Mouse (Mus musculus) neural tube, embryonic 11.5 days (tissue): ENCODE measurements around the gene Stk25. TPM values are rescaled to one million over a fixed set of nuclear protein-coding genes. Genes with fewer than 3 reads are reported as not detected.
"Not testable (repeated sequence)": the region's sequence is repeated elsewhere in the genome, so short reads cannot be mapped to it uniquely, and the experiment has no call there.

Experiments
- ATAC-seq: fragments of 200-750 bp; cut with Nextera tagmentation; 2 replicates; pipeline ENCODE4 v1.8.0; 2017; ENCODE audit warnings: moderate number of reproducible peaks, mild to moderate bottlenecking, moderate TSS enrichment, moderate library complexity; ENCODE audit not compliant: insufficient read depth, low FRiP score, low TSS enrichment
- DNase-seq: peaks from one replicate; pipeline ENCODE4 v3.0.0-alpha.2; 2015; ENCODE audit warnings: low spot score
- H3K27ac ChIP-seq: fragments of 300-500 bp; sonication (generic); 2 replicates; pipeline ENCODE4 v1.5.1; 2014; ENCODE audit warnings: low read depth, mild to moderate bottlenecking, low read length
- H3K27me3 ChIP-seq: fragments of 300-500 bp; sonication (generic); 2 replicates; pipeline ENCODE4 v1.6.1; 2014; ENCODE audit warnings: mild to moderate bottlenecking, low read length, mixed read lengths; ENCODE audit not compliant: control insufficient read depth, insufficient read depth
- H3K36me3 ChIP-seq: fragments of 300-500 bp; sonication (generic); 2 replicates; pipeline ENCODE4 v1.6.1; 2014; ENCODE audit warnings: mild to moderate bottlenecking, low read length, moderate library complexity, mixed read lengths; ENCODE audit not compliant: control insufficient read depth, insufficient read depth
- H3K4me1 ChIP-seq: fragments of 300-500 bp; sonication (generic); 2 replicates; pipeline ENCODE4 v1.6.1; 2014; ENCODE audit warnings: low read length, mixed read lengths; ENCODE audit not compliant: control insufficient read depth, insufficient read depth
- H3K4me2 ChIP-seq: fragments of 300-500 bp; sonication (generic); 2 replicates; pipeline ENCODE4 v1.6.1; 2014; ENCODE audit warnings: low read depth, mild to moderate bottlenecking, moderate library complexity
- H3K4me3 ChIP-seq: fragments of 300-500 bp; sonication (generic); 2 replicates; pipeline ENCODE4 v1.5.1; 2014; ENCODE audit warnings: low read depth, low read length
- H3K9ac ChIP-seq: fragments of 300-500 bp; sonication (generic); 2 replicates; pipeline ENCODE4 v1.6.1; 2014; ENCODE audit warnings: mild to moderate bottlenecking, low read length
- H3K9me3 ChIP-seq: fragments of 300-500 bp; sonication (generic); 2 replicates; pipeline ENCODE4 v1.6.1; 2016; ENCODE audit warnings: low read length; ENCODE audit not compliant: control insufficient read depth
- WGBS: fragments of 180-500 bp; shearing (Covaris S2); extraction: QIAGEN DNeasy Blood & Tissue Kit; methylation state at CpG from one replicate; pipeline ENCODE4 v1.1.7; 2014; 5-methylcytosine and 5-hydroxymethylcytosine counted together
- polyA plus RNA-seq: library from polyadenylated mRNA; unstranded; fragments of >200 nt; fragmentation: Nextera tagmentation; extraction: Ambion mirVana; gene quantifications from 2 replicates; pipeline ENCODE4 v1.2.1, GENCODE M21; 2014

The Stk25 gene
- polyA plus RNA-seq, result 236 and 251 TPM in 2 replicates

DNA sequence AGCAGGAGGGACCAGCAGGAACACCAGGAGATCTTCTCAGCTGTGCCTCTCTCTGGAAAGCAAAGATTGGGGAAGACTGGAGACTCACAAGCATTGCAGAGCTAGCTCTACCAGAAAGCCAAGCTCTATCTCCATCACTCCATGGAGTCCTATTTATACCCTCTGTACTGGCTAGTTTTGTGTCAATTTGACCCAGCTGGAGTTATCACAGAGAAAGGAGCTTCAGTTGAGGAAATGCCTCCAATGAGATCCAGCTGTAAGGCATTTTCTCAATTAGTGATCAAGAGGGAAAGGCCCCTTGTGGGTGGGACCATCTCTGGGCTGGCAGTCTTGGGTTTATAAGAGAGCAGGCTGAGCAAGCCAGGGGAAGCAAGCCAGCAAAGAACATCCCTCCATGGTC lies at the start of gene Stk25:
Stk25 (minus strand) TSS at position 101 of the 400 bp plus-strand sequence.
- ATAC-seq, H3K36me3 ChIP-seq: not testable (repeated sequence)

GRCm38 (mm10) chr1:93705389-93705788 lies 46.9 kb upstream of the Stk25 start:
- Histone ChIP-seq H3K4me3 (no peak overlapping the region), H3K27me3 (no peaks in the 10 kb centered on the region), H3K4me1 (no peaks in the 10 kb centered on the region), H3K36me3 (no peaks in the 10 kb centered on the region; the same call in 1 of the 2 replicates), H3K4me2 (no peak overlapping the region), H3K9me3 (no peaks in the 10 kb centered on the region), H3K9ac (no peak overlapping the region), H3K27ac (no peak overlapping the region)
- no peak for DNase-seq
- no peak for ATAC-seq
- 81% methylated on average over 3 of the region's 3 CpGs for WGBS

More for the DNA sequence above, at the start of gene Stk25:
- not testable (repeated sequence) for H3K27ac ChIP-seq, H3K4me2 ChIP-seq, H3K4me3 ChIP-seq, DNase-seq, H3K9ac ChIP-seq, H3K27me3 ChIP-seq, H3K4me1 ChIP-seq, H3K9me3 ChIP-seq

- no peak for DNase-seq
- Histone ChIP-seq H3K9ac (no peak overlapping the region), H3K27ac (no peak overlapping the region), H3K36me3 (no peaks in the 10 kb centered on the region; the same call in 1 of the 2 replicates), H3K4me1 (no peaks in the 10 kb centered on the region), H3K9me3 (no peaks in the 10 kb centered on the region), H3K27me3 (no peaks in the 10 kb centered on the region), H3K4me2 (no peak overlapping the region), H3K4me3 (no peak overlapping the region)
- 92% methylated on average over 9 of the region's 9 CpGs for WGBS
- no peak for ATAC-seq
Measured at GRCm38 (mm10) chr1:93704341-93704740, 45.9 kb upstream of the Stk25 start.

- no peak for DNase-seq
- H3K4me1 ChIP-seq, result no peaks in the 10 kb centered on the region
- ATAC-seq, result no peak
- H3K9me3 ChIP-seq, result no peaks in the 10 kb centered on the region
- no peak overlapping the region for H3K4me2 ChIP-seq
- 91% methylated on average over 10 of the region's 10 CpGs for WGBS
- no peaks in the 10 kb centered on the region; the same call in 1 of the 2 replicates for H3K36me3 ChIP-seq
- no peak overlapping the region for H3K4me3 ChIP-seq
- H3K27me3 ChIP-seq, result no peaks in the 10 kb centered on the region
- no peak overlapping the region for H3K27ac ChIP-seq
- no peak overlapping the region for H3K9ac ChIP-seq
Measured at GRCm38 (mm10) chr1:93703472-93704048, 45.1 kb upstream of the Stk25 start.

DNA sequence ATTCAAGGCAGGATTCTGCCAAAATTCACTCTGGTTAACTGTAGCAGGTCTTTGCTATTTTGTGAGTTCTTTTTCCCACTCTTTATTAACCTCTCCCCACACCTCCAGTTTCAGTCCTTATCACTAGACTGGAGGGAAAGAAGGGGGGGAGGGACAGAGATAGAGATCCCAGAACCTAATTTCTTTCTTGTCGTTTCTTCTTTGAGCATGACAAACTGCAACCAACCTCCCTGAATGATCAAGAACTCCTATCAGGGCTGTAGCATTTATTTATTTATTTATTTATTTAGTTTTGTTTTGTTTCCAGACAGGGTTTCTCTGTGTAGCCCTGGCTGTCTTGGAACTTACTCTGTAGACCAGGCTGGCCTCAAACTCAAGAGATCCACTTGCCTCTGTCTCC lies 43.6 kb upstream of the Stk25 start:
- WGBS, result 85% methylated on average over 1 of the region's 1 CpGs
- Histone ChIP-seq H3K36me3 (no peaks in the 10 kb centered on the region; the same call in 1 of the 2 replicates), H3K4me1 (no peaks in the 10 kb centered on the region), H3K4me2 (no peak overlapping the region), H3K4me3 (no peak overlapping the region), H3K9me3 (no peaks in the 10 kb centered on the region), H3K27me3 (no peaks in the 10 kb centered on the region), H3K27ac (no peak overlapping the region), H3K9ac (no peak overlapping the region)
- DNase-seq (no peak), ATAC-seq (no peak)

DNA sequence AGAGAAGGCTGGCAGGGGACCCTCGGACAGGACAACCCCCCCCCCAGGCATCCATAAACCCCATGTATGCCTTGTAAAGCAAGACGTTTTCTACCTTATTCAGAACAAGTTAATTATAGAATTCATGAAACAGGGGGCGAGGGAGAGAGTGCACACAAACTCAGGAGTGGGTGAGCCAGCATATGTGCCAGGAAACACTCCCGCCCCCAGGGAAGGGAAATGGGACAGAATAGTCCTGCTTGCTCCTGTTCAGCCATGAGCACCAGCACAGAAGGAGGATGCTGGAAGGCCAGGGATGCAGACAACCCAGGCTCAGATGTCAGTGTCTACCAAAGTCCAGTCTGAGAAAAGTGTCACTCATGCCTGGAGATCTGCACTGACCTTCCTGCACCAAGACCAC lies 40.7 kb upstream of the Stk25 start:
- 86% methylated on average over 4 of the region's 4 CpGs for WGBS
- peaks cover 2% of the 10 kb centered on the region for H3K36me3 ChIP-seq
- no peak overlapping the region for H3K9ac ChIP-seq
- H3K4me2 ChIP-seq, result no peak overlapping the region
- H3K4me1 ChIP-seq, result no peaks in the 10 kb centered on the region
- DNase-seq (no peak), ATAC-seq (no peak)
- no peak overlapping the region for H3K27ac ChIP-seq
- no peaks in the 10 kb centered on the region for H3K9me3 ChIP-seq
- H3K27me3 ChIP-seq, result no peaks in the 10 kb centered on the region
- H3K4me3 ChIP-seq, result no peak overlapping the region

DNA sequence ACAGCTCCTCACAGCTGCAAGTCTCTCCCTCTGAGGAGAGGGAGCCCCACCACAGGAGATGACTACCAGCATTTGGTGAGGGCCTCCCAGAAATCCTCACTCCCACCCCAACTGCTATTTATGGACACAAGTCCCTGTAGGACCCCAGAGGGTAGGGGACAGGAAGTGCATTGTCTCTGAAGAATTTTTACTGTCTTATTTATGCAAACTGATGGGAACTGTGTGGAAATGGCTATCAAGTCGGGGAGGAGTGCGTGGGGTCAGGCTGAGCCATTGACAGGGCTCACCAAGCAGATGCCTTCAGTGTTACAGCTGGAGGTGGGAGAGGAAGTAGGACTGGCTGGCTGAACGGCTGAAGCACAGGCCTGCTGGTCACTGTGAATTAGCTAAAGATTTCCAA lies 38.9 kb upstream of the Stk25 start:
- Histone ChIP-seq H3K9me3 (no peaks in the 10 kb centered on the region), H3K4me1 (no peaks in the 10 kb centered on the region), H3K27me3 (no peaks in the 10 kb centered on the region), H3K4me3 (no peak overlapping the region), H3K36me3 (peaks cover 2% of the 10 kb centered on the region; the same call in 1 of the 2 replicates), H3K4me2 (no peak overlapping the region), H3K27ac (no peak overlapping the region), H3K9ac (no peak overlapping the region)
- no peak for DNase-seq
- ATAC-seq, result no peak
- 29% methylated on average over 3 of the region's 3 CpGs for WGBS

DNA sequence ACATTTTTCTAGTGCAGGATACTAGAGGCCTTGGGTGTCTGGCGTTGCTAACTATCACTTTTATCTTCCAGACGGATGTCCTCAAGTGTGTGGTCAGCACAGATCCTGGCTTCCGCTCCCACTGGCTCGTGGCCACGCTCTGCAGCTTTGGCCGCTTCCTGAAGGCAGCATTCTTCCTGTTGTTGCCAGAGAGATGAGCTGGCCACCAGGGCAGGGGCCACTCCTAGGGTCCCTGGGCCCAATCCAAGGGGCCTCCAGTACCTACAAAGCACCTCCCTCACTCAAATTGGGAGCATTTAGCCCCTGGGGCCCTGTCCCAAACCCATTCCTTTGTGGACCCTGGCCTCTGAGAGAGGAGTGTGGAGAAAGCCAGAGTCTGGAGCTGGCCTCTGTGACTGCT lies 36.5 kb upstream of the Stk25 start:
- WGBS, result 87% methylated on average over 6 of the region's 6 CpGs
- H3K27me3 ChIP-seq, result no peaks in the 10 kb centered on the region
- no peak overlapping the region for H3K4me3 ChIP-seq
- no peak overlapping the region for H3K27ac ChIP-seq
- no peaks in the 10 kb centered on the region for H3K9me3 ChIP-seq
- H3K9ac ChIP-seq, result no peak overlapping the region
- no peaks in the 10 kb centered on the region for H3K4me1 ChIP-seq
- peaks cover 2% of the 10 kb centered on the region; the same call in 1 of the 2 replicates for H3K36me3 ChIP-seq
- H3K4me2 ChIP-seq, result no peak overlapping the region
- DNase-seq (no peak), ATAC-seq (no peak)

DNA sequence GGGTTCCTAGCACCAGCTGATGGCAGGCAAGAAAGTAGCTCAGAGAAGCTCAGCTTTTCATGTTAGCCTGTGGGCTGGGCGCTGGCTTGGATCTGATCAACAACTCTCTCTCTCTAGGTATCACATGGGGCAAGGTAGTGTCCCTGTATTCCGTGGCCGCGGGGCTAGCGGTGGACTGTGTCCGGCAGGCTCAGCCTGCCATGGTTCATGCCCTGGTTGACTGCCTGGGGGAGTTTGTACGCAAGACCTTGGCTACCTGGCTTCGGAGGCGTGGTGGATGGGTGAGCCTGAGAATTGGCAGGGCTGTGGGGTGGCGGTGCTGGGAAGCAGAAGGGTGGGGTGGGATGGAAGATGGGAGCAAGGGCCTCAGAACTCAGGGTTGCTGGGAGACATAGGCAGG lies 35.5 kb upstream of the Stk25 start:
- H3K36me3 ChIP-seq, result peaks cover 2% of the 10 kb centered on the region; the same call in 1 of the 2 replicates
- no peak overlapping the region for H3K4me2 ChIP-seq
- H3K27ac ChIP-seq, result no peak overlapping the region
- H3K27me3 ChIP-seq, result no peaks in the 10 kb centered on the region
- H3K9me3 ChIP-seq, result no peaks in the 10 kb centered on the region
- DNase-seq (no peak), ATAC-seq (no peak)
- H3K4me3 ChIP-seq, result no peak overlapping the region
- 95% methylated on average over 10 of the region's 10 CpGs for WGBS
- no peaks in the 10 kb centered on the region for H3K4me1 ChIP-seq
- H3K9ac ChIP-seq, result no peak overlapping the region
